ENCODE assay signal across 16 mouse cellular contexts in the genomic region with DNA sequence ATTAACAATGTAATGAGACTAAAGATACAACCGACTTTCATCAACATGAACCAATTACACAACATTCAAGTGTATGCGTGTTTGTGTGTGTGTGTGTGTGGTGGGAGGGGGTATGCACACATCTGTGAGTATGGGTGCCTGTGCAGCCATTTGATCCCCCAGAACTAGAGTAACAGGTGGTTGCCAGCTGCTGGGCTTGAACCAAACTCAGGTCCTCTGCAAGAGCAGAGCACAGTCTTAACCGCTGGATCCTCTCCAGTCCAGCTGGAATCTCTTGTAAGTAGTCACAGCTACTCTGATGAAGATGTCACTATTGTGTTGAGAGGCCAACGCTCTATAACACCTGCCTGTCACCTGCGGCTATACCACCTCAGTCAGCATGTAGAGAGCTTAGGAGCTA.
DNase-seq lines count a peak whose midpoint lies in the region.
"Had no signal": no experiment of that assay in that cellular context is flagged by ENCODE, and none has a peak within 500 bp of the region (broad histone marks: within the 10 kb centered on the region; RNA-seq: fewer than 3 reads in every experiment).

No protein-coding gene starts in this region.

- peak; percentile 6 for DNase-seq in cerebellum, adult 9-11 months
- no peak for DNase-seq in cerebellum, postnatal 4 days (ENCODE audit: low spot score in 2 of 2)
- peak; percentile 93 for DNase-seq in heart, adult 11 months
- DNase-seq in heart, postnatal 4 days, result no peak
- peak; percentile 22 to 25 for DNase-seq in heart, postnatal 14 days
- DNase-seq in heart, postnatal 36 days, result no peak
- DNase-seq: adrenal gland, adult 8-10 months; adrenal gland, postnatal 14 days; adrenal gland, postnatal 36 days; B cell, adult 2 months; cerebellum, adult 11-12 months; cerebellum, adult 2 months; cerebellum, adult 9-10 months; cerebellum, postnatal 14 days; cerebellum, postnatal 36 days; forebrain, postnatal 0 days had no signal

- intact Hi-C loops in heart, postnatal 14 days (cut with DNase I), result no loop called here
- intact Hi-C loops in heart, postnatal 36 days (cut with DNase I), result loop anchor here (2.0 kb wide), 1 partner anchor 14 kb away; no protein-coding TSS in a partner anchor

Comparison
In these comparisons a context has a peak if more than half of its experiments do, and no peak if none do; other contexts are left out.
1. DNase-seq: peak in cerebellum, adult 9-11 months (single experiment), heart, adult 11 months (single experiment) and heart, postnatal 14 days (2 of 2); none in cerebellum, postnatal 4 days (0 of 2), heart, postnatal 4 days (single experiment) and heart, postnatal 36 days (0 of 2).